Mouse (Mus musculus) ES-E14 (cell line): Measurements from ENCODE around the gene Alkbh7.

Experiments
- CHD2 ChIP-seq: IDR thresholded peaks from 2 replicates; pipeline ENCODE4 v1.6.1; 2014; ENCODE audit warnings: mild to moderate bottlenecking, low read depth, low read length, inconsistent platforms
- MAFK ChIP-seq: IDR thresholded peaks from 2 replicates; pipeline ENCODE4 v1.6.1; 2014; ENCODE audit warnings: mild to moderate bottlenecking, low read depth, low read length, inconsistent platforms; ENCODE audit not compliant: insufficient read depth
- ZNF384 ChIP-seq: IDR thresholded peaks from 2 replicates; pipeline ENCODE4 v1.6.1; 2012; ENCODE audit warnings: low read depth, low read length, inconsistent platforms

GRCm38 (mm10) chr17:56999414-56999813 lies 2.3 kb downstream of the Alkbh7 start:
- TF ChIP-seq CHD2 (no peak), MAFK (no peak), ZNF384 (no peak)
